Mouse (Mus musculus): ENCODE data around the gene Itpr1. TPM values are rescaled to one million over a fixed set of nuclear protein-coding genes. Genes with fewer than 3 reads are reported as not detected.

Gene Itpr1
- polyA plus RNA-seq, 1 experiment, result 68.2 TPM

DNA sequence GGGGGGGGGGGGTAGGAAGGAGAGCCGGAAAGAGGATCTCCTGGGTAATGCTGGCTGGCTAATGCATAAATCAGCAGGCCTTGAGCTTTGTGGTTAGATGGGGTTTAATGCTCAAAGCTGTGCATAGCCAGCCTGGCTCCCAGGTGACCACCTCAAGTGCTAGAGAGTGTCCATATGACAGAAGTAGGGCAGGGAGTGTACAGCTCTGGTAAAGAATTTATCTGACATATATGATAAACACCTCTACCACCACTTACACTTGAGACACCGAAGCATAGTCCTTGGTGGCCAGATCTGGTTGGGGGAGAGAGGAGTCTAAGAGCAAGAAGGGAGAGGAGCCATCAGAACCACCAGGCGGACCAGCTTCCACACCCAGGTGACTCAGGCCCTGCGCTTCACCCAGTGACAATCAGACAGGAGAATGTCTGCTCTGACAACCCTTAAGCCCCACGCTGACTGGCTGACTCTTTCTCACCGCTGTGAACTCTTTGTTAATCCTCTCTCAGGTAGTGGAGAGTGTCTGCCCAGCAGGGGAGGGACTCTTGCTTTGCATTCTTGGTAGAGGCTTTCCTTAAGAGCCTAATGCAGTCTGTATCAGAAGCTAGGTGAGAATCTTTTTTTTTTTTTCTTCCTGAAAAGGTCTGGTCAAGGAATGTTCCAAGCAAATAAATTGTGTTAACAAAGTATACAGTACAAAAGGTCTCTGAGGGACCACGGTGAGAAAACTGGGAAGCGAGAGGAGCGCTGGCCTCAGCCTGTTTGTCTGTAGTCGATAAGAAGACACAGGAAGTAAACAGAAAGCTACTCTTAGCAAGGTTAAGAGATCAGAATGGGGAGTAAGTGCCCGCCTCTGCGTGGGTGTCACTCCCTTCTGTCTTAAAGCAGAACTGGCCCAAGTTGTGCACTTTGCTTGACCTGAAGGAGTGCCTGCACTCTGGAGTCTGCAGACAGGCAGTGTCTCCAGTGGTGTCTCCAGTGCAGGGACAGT lies 318.7 kb downstream of the Itpr1 start:
- TF ChIP-seq CTCF (conservative IDR thresholded peaks at IDR 0.05; ENCODE audit: insufficient read depth, insufficient read length, low read depth, low read length), result no peak
- no peak for TF ChIP-seq POLR2A (IDR thresholded peaks at IDR 0.05; ENCODE audit: low read depth, low read length)
- Histone ChIP-seq H3K4me3 (ENCODE audit: insufficient read depth, low read depth, low read length) (no peak overlapping the region), H3K27me3 (replicated peaks; ENCODE audit: control insufficient read depth, insufficient read depth, low read length) (no peaks in the 10 kb centered on the region), H3K36me3 (ENCODE audit: control insufficient read depth, insufficient read depth, low read length) (no peaks in the 10 kb centered on the region), H3K4me1 (ENCODE audit: control insufficient read depth, insufficient read depth, low read length) (peaks cover 42% of the 10 kb centered on the region), H3K27ac (ENCODE audit: insufficient read depth, low read depth, low read length) (peak overlapping the region; percentile 36)
- WGBS, result 30% methylated on average over 12 of the region's 12 CpGs
- DNase-seq, result peak; percentile 69

DNA sequence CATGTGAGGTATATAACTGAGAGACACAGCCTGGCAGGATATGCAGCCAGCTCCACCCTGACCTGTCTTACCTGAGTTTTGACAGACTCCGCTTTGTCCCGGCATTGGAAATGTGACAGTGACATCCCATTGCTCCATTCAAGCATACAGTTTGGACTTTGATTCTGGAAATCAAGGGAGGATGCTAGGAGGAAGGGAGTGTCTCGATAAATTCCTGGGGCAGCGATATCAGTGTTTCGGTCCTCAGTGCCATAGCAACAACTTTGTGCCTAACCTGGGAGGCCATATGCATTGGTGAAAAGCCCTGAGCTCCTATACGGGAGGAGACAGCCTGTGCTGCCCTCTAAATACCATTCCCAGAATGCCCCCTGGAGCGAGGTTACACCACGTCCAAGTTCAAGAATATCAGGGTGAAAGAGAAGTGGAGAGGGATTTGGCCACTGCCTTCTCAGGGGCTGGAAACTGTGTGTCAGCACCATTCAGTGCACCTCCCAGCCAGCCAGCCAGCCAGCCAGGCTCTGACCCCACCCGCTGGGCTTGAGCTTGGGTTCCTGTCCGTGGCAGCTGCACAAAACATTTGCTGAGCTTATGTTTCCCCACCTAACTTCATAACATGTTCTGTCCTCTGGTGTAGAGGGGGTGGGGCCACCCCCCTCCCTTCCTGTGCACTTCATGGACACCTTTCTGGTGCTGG lies 319.7 kb downstream of the Itpr1 start:
- peak; percentile 75 for DNase-seq
- no peak overlapping the region for H3K4me3 ChIP-seq (ENCODE audit: insufficient read depth, low read depth, low read length)
- H3K27ac ChIP-seq (ENCODE audit: insufficient read depth, low read depth, low read length), result peak overlapping the region; percentile 36

DNA sequence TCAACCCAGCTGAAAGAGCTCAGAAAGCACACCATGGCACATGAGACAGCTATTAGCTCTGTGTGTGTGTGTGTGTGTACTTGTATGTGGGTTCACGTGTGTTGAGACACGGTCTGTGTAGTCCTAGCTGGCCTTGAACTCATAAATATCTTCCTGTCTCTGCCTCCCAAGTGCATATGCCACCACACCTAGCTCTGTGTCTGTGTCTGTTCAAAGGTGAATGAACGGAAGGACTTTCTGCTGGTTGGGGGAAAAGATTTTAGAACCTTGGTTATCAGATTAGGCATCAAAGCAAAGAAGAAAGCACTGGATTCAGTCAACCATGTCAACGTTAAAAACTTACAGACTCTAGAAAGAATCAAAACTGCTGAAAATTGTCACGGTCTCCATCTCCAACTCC lies 321.2 kb downstream of the Itpr1 start:
- Histone ChIP-seq H3K27ac (ENCODE audit: insufficient read depth, low read depth, low read length) (peak overlapping the region; percentile 65), H3K27me3 (replicated peaks; ENCODE audit: control insufficient read depth, insufficient read depth, low read length) (no peaks in the 10 kb centered on the region), H3K4me1 (ENCODE audit: control insufficient read depth, insufficient read depth, low read length) (peaks cover 42% of the 10 kb centered on the region), H3K36me3 (ENCODE audit: control insufficient read depth, insufficient read depth, low read length) (no peaks in the 10 kb centered on the region), H3K4me3 (ENCODE audit: insufficient read depth, low read depth, low read length) (no peak overlapping the region)
- 38% methylated on average over 5 of the region's 5 CpGs for WGBS
- no peak for TF ChIP-seq CTCF (conservative IDR thresholded peaks at IDR 0.05; ENCODE audit: insufficient read depth, insufficient read length, low read depth, low read length)
- TF ChIP-seq POLR2A (IDR thresholded peaks at IDR 0.05; ENCODE audit: low read depth, low read length), result no peak
- peak; percentile 20 for DNase-seq

More for the DNA sequence above, 319.7 kb downstream of the Itpr1 start:
- TF ChIP-seq CTCF (conservative IDR thresholded peaks at IDR 0.05; ENCODE audit: insufficient read depth, insufficient read length, low read depth, low read length) (no peak), POLR2A (IDR thresholded peaks at IDR 0.05; ENCODE audit: low read depth, low read length) (no peak)
- 41% methylated on average over 10 of the region's 10 CpGs for WGBS
- no peaks in the 10 kb centered on the region for H3K36me3 ChIP-seq (ENCODE audit: control insufficient read depth, insufficient read depth, low read length)
- H3K27me3 ChIP-seq (replicated peaks; ENCODE audit: control insufficient read depth, insufficient read depth, low read length), result no peaks in the 10 kb centered on the region
- H3K4me1 ChIP-seq (ENCODE audit: control insufficient read depth, insufficient read depth, low read length), result peaks cover 42% of the 10 kb centered on the region

DNA sequence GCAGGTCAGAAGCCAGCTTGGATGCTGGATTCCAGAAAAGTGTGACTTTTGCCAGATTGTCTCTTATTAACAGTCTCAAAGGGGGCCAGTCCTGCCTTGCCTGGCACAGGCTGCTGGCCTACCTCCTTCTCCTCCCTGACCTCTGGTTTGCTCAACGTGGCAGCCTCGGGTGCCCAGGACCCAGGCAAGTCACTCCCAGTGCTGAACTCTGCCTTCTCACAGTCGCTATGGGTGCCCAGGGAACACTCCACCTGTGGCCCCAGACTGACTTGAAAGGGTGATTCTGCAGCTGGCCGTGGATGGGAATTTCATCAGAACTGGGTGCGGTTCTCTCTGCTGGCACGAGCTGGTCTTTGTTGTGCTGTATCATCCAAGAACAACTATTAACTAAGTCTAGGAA lies 321.7 kb downstream of the Itpr1 start:
- H3K27ac ChIP-seq (ENCODE audit: insufficient read depth, low read depth, low read length), result peak overlapping the region; percentile 65
- TF ChIP-seq POLR2A (IDR thresholded peaks at IDR 0.05; ENCODE audit: low read depth, low read length) (no peak), CTCF (conservative IDR thresholded peaks at IDR 0.05; ENCODE audit: insufficient read depth, insufficient read length, low read depth, low read length) (no peak)
- WGBS, result 33% methylated on average over 6 of the region's 6 CpGs

DNA sequence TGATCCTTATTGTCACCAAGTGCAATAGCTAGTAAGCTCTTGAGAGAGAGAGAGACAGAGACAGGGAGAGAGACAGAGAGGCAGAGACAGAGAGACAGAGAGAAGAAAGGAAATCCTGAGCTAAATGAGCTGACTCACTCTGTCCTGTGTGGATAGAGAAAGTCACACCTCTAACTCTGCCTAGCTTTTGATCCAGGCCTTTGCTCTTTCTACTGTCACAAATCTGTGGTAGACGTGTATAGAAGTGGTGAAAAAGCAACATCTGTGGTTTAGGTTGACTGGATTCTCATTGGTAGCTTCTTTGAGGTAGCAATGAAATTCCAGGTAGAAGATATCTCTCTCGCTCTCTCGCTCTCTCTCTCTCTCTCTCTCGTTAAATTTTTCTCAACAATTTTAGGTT lies 322.4 kb downstream of the Itpr1 start:
- TF ChIP-seq POLR2A (IDR thresholded peaks at IDR 0.05; ENCODE audit: low read depth, low read length) (no peak), CTCF (conservative IDR thresholded peaks at IDR 0.05; ENCODE audit: insufficient read depth, insufficient read length, low read depth, low read length) (no peak)
- WGBS, result 85% methylated on average over 4 of the region's 4 CpGs
- Histone ChIP-seq H3K36me3 (ENCODE audit: control insufficient read depth, insufficient read depth, low read length) (no peaks in the 10 kb centered on the region), H3K27me3 (replicated peaks; ENCODE audit: control insufficient read depth, insufficient read depth, low read length) (no peaks in the 10 kb centered on the region), H3K4me1 (ENCODE audit: control insufficient read depth, insufficient read depth, low read length) (peaks cover 41% of the 10 kb centered on the region), H3K4me3 (ENCODE audit: insufficient read depth, low read depth, low read length) (no peak overlapping the region), H3K27ac (ENCODE audit: insufficient read depth, low read depth, low read length) (no peak overlapping the region)
- DNase-seq, result no peak

More for the DNA sequence above, 321.7 kb downstream of the Itpr1 start:
- DNase-seq, result peak; percentile 88
- H3K27me3 ChIP-seq (replicated peaks; ENCODE audit: control insufficient read depth, insufficient read depth, low read length), result no peaks in the 10 kb centered on the region
- H3K4me1 ChIP-seq (ENCODE audit: control insufficient read depth, insufficient read depth, low read length), result peaks cover 42% of the 10 kb centered on the region
- H3K4me3 ChIP-seq (ENCODE audit: insufficient read depth, low read depth, low read length), result no peak overlapping the region
- no peaks in the 10 kb centered on the region for H3K36me3 ChIP-seq (ENCODE audit: control insufficient read depth, insufficient read depth, low read length)

DNA sequence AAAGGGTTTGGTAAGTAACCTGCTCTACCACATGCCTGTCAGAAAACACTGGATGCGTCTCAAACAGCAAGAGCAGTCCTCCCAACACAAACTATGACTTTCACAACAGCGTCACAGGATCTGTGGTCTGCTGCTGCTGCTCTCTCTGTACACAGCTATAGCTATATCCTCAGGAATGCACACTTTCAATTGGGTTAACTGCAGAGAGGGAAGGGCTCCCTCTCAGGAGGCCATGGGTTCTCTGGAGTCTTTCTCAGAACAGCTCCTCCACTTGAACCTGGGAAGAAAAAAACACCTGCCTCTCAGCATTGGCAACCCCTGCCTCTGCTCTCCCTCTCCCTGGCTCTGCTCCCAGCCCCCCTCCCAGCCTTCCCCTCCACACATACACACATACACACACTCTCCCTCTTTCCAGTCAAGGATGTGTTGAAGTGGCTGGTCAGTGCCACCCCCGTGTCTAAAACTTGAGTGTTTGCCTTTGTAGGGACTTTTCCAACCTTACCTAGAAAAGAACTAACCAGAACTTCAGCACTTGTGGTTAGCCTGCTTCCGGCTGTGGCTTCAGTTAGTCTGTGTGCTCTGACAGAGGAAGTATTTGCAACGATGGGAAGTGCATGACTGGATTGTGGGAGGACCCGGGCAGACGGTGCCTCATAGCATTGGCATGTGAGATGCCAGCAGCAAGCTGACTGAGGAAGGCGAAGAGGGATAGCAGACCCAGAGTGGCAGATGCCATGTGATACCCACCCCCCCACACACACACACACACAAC lies 323.8 kb downstream of the Itpr1 start:
- Histone ChIP-seq H3K4me1 (ENCODE audit: control insufficient read depth, insufficient read depth, low read length) (peaks cover 27% of the 10 kb centered on the region), H3K36me3 (ENCODE audit: control insufficient read depth, insufficient read depth, low read length) (peaks cover 2% of the 10 kb centered on the region; the same call in 1 of the 2 replicates), H3K4me3 (ENCODE audit: insufficient read depth, low read depth, low read length) (no peak overlapping the region), H3K27me3 (replicated peaks; ENCODE audit: control insufficient read depth, insufficient read depth, low read length) (no peaks in the 10 kb centered on the region), H3K27ac (ENCODE audit: insufficient read depth, low read depth, low read length) (no peak overlapping the region)
- peak; percentile 30 for DNase-seq
- 49% methylated on average over 8 of the region's 8 CpGs for WGBS
- TF ChIP-seq POLR2A (IDR thresholded peaks at IDR 0.05; ENCODE audit: low read depth, low read length), result no peak
- TF ChIP-seq CTCF (conservative IDR thresholded peaks at IDR 0.05; ENCODE audit: insufficient read depth, insufficient read length, low read depth, low read length), result no peak
